Mouse (Mus musculus): ENCODE measurements at regions not wholly inside any gene's neighbourhood (a gene's known extent, or its start where the extent isn't known, plus 50 kb on each side); places are given as distances from the start of the nearest gene placed in this dataset.

GRCm38 (mm10) chr7:75392783-75393182 is 62.6 kb upstream of the Akap13 start:
- TF ChIP-seq CTCF (IDR thresholded peaks at IDR 0.05; ENCODE audit: control insufficient read depth, insufficient read depth, insufficient read length) (no peak), MAX (IDR thresholded peaks at IDR 0.05) (no peak), USF1 (IDR thresholded peaks at IDR 0.05; ENCODE audit: low read depth) (no peak), MYOG (IDR thresholded peaks at IDR 0.05; ENCODE audit: control insufficient read depth, extremely low read depth, insufficient read length) (no peak)

Data from C2C12 (cell line).